Mouse (Mus musculus) intestine, embryonic 16.5 days (tissue): ENCODE results near the gene Trim56. TPM values are rescaled to one million over a fixed set of nuclear protein-coding genes. Genes with fewer than 3 reads are reported as not detected.

Experiments used
- ATAC-seq: fragments of 200-750 bp; cut with Nextera tagmentation; 2 replicates; pipeline ENCODE4 v1.8.0; 2017; ENCODE audit warnings: moderate TSS enrichment, moderate library complexity
- H3K27ac ChIP-seq: fragments of 300-500 bp; sonication (generic); 2 replicates; pipeline ENCODE4 v1.5.1; 2014; ENCODE audit warnings: mild to moderate bottlenecking, low read length
- H3K27me3 ChIP-seq: fragments of 300-500 bp; sonication (generic); replicated peaks from 2 replicates; pipeline ENCODE4 v1.6.1; 2014; ENCODE audit warnings: low read length, control low read depth, mixed read lengths; ENCODE audit not compliant: control insufficient read depth, insufficient read depth
- H3K36me3 ChIP-seq: fragments of 300-500 bp; sonication (generic); 2 replicates; pipeline ENCODE4 v1.6.1; 2014; ENCODE audit warnings: low read length, control low read depth; ENCODE audit not compliant: control insufficient read depth, insufficient read depth
- H3K4me1 ChIP-seq: fragments of 300-500 bp; sonication (generic); 2 replicates; pipeline ENCODE4 v1.6.1; 2014; ENCODE audit warnings: low read length, control low read depth, mixed read lengths; ENCODE audit not compliant: control insufficient read depth, insufficient read depth
- H3K4me2 ChIP-seq: fragments of 300-500 bp; sonication (generic); 2 replicates; pipeline ENCODE4 v1.6.1; 2014; ENCODE audit warnings: low read depth, low read length, control low read depth
- H3K4me3 ChIP-seq: fragments of 300-500 bp; sonication (generic); 2 replicates; pipeline ENCODE4 v1.5.1; 2014; ENCODE audit warnings: mild to moderate bottlenecking, low read length
- H3K9ac ChIP-seq: fragments of 300-500 bp; sonication (generic); 2 replicates; pipeline ENCODE4 v1.6.1; 2014; ENCODE audit warnings: low read depth, low read length
- H3K9me3 ChIP-seq: fragments of 300-500 bp; sonication (generic); 2 replicates; pipeline ENCODE4 v1.6.1; 2016; ENCODE audit warnings: low read length, control low read depth; ENCODE audit not compliant: control insufficient read depth
- WGBS: fragments of 180-500 bp; shearing (Covaris S2); extraction: QIAGEN DNeasy Blood & Tissue Kit; methylation state at CpG from one replicate; pipeline ENCODE4 v1.1.7; 2014; 5-methylcytosine and 5-hydroxymethylcytosine counted together
- polyA plus RNA-seq: library from polyadenylated mRNA; unstranded; fragments of >200 nt; fragmentation: Nextera tagmentation; extraction: Ambion mirVana; gene quantifications from 2 replicates; pipeline ENCODE4 v1.2.1, GENCODE M21; 2015

Gene Trim56
- polyA plus RNA-seq, 1 experiment from 2014 or later, result 6.5 TPM

DNA sequence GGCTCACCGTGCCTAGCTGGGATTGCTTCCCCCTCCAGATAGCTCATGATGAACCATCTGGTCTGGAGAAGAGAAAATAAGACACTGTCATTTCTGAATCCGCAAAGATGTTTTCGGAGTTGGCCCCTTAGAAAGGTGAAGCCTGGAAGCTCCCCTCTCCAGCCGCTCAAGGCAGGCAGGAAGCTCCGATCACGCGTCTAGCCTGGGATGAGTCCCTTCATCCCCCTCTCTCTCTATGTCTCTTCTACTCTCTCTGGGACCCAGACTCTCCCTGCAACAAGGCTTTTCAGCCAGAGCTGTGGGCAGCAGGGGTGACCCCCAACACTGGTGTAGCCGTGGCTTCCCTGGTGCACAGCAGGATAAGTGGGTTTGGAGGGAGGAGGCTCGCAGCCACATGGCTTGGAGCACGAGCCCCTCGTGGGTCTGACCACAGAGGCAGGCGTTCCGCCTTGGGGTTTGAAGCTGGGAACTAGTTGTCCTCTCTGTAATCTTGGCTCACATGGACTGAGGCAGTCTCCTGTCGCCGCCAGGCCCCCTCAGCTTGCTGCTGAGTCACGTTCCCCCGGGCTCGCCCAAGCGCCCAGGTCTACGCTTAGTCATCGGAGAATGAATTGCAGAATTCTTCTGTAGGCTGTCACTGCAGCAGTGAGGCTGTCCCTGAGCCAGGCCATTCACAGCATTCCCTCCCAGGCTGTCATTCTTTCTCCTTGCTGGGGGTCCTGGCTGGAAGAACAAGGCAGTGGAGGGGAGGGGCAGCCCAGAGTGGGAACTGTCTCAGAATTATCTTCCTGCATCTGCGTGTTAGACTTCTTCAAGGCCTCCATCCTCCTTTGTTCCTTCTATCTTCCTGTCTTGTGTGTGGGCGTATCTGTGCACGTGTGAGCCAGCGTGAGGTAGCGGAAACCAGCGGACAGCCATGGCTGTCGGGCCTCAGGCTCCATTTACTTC lies 13.2 kb downstream of the Trim56 start:
- Histone ChIP-seq H3K9me3 (no peaks in the 10 kb centered on the region), H3K27me3 (no peaks in the 10 kb centered on the region), H3K4me1 (no peaks in the 10 kb centered on the region; the same call in 1 of the 2 replicates), H3K4me3 (no peak overlapping the region), H3K4me2 (no peak overlapping the region), H3K9ac (no peak overlapping the region), H3K36me3 (no peaks in the 10 kb centered on the region), H3K27ac (no peak overlapping the region)
- peak; percentile 73 for ATAC-seq
- WGBS, result 63% methylated on average over 28 of the region's 28 CpGs

DNA sequence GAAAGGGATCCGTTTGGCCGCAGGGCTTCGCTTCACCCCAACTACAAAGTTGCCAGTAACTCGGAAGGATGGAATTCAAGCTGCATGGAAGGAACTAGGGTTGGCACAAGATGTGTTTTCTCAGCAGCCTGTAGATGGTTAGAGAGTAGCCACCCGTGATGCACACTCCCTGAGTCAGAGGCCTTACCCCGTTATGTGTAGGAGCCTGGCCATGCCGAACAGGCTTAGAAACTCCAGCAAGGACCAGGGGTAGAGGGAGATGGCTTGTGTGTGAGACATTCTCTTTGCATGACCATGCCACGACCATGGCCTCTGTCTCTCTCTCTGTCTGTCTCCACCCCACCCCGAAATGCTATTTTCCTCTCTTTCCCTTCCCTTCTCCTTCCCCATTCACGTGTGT lies 13.9 kb downstream of the Trim56 start:
- Histone ChIP-seq H3K4me1 (no peaks in the 10 kb centered on the region; the same call in 1 of the 2 replicates), H3K36me3 (no peaks in the 10 kb centered on the region), H3K4me3 (no peak overlapping the region), H3K27ac (no peak overlapping the region), H3K4me2 (no peak overlapping the region), H3K9me3 (no peaks in the 10 kb centered on the region), H3K27me3 (no peaks in the 10 kb centered on the region), H3K9ac (no peak overlapping the region)
- WGBS, result 75% methylated on average over 10 of the region's 10 CpGs
- ATAC-seq, result no peak

DNA sequence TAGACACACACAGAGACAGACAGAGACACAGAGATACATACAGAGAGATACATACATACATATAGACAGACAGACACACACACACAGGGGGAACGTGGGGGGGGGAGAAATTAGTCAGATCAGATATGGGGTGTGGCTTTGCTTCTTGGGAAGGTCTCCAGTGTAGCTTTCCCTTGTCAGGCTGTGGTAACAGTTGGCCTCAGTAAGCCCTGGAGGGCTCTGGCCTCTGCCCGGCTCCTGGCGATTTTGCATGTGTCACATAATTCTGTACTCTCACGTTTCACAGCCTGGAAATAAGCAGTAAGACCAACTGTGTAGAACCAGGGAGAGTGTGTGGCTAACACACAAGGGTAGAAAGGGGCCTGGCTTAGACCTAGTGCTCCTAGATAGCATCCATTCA lies 15.3 kb downstream of the Trim56 start:
- H3K9ac ChIP-seq, result no peak overlapping the region
- H3K27ac ChIP-seq, result no peak overlapping the region
- no peak overlapping the region for H3K4me2 ChIP-seq
- no peaks in the 10 kb centered on the region for H3K9me3 ChIP-seq
- no peaks in the 10 kb centered on the region for H3K36me3 ChIP-seq
- no peak for ATAC-seq
- no peak overlapping the region for H3K4me3 ChIP-seq
- no peaks in the 10 kb centered on the region for H3K27me3 ChIP-seq
- H3K4me1 ChIP-seq, result 0 out of 2 replicates have a peak, but pooled peaks cover 3% of the 10 kb centered on the region
- WGBS, result 69% methylated on average over 4 of the region's 4 CpGs

DNA sequence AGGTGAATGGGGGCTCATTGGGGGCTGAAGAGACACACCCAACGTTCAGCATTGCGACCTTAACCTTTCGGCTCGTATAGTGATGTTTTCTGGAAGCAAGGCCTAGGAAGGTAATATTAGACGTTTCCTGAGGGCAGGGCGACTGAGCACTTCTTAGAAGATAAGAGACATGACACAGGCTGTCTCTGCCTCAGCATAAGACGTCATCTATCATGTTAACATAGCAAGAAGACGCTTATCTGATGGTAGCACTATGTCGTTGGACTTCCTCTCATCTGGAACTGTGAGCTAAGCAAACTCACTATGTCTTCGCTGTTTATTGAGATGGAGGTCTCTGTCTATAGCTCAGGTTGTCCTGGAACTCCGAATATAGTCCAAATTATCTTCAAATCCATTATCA lies 17.6 kb downstream of the Trim56 start:
- Histone ChIP-seq H3K4me2 (no peak overlapping the region), H3K9me3 (no peaks in the 10 kb centered on the region), H3K36me3 (no peaks in the 10 kb centered on the region), H3K27me3 (no peaks in the 10 kb centered on the region), H3K4me1 (0 out of 2 replicates have a peak, but pooled peaks cover 3% of the 10 kb centered on the region), H3K27ac (no peak overlapping the region), H3K4me3 (no peak overlapping the region), H3K9ac (no peak overlapping the region)
- ATAC-seq, result no peak
- WGBS, result 64% methylated on average over 11 of the region's 11 CpGs

DNA sequence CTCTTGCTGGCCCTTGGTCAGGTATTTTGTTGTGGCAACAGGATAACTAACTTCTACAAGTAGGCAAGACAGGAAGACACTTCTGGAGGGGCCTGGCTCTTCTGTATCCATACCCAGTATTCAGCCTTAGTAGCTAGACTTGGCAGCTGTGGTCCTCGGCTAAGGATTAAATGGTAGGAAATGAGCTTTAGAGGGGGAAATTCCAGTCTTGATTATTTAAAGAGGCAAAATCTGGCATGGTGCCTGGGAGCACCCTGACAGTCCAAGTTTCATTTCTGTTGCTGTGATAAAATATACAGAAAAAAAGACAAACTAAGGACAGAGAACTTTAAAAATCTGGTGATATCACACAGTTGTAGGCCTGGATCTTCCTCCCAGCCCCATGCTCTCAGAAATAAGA lies 20.0 kb downstream of the Trim56 start:
- WGBS, result 42% methylated on average over 1 of the region's 1 CpGs
- Histone ChIP-seq H3K9ac (no peak overlapping the region), H3K4me2 (no peak overlapping the region), H3K4me3 (no peak overlapping the region), H3K27me3 (no peaks in the 10 kb centered on the region), H3K27ac (peak overlapping the region; percentile 21; the same call in 1 of the 2 replicates), H3K36me3 (no peaks in the 10 kb centered on the region), H3K4me1 (0 out of 2 replicates have a peak, but pooled peaks cover 3% of the 10 kb centered on the region), H3K9me3 (no peaks in the 10 kb centered on the region)
- no peak for ATAC-seq

DNA sequence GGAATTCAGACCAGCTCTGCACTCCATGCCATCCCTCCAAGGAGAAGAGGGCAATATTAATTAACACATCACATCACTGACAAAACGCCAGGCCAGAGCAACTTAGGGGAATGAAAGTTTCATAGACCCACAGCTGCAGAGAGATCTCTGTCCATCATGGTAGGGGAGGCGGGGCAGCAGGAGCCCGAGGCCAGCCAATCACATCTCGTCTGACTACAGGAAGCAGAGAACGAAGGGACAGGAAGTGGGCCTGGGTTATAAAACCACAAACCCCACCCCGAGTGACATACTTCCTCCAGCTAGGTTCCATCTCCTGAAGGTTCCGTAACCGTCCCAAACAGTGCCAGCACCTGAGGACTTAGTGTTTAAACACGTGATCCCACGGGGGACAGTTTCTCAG lies 20.9 kb downstream of the Trim56 start:
- 90% methylated on average over 10 of the region's 10 CpGs for WGBS
- ATAC-seq, result no peak
- Histone ChIP-seq H3K4me3 (no peak overlapping the region), H3K4me2 (no peak overlapping the region), H3K36me3 (no peaks in the 10 kb centered on the region), H3K4me1 (0 out of 2 replicates have a peak, but pooled peaks cover 3% of the 10 kb centered on the region), H3K9me3 (no peaks in the 10 kb centered on the region), H3K9ac (no peak overlapping the region), H3K27ac (no peak overlapping the region), H3K27me3 (no peaks in the 10 kb centered on the region)

DNA sequence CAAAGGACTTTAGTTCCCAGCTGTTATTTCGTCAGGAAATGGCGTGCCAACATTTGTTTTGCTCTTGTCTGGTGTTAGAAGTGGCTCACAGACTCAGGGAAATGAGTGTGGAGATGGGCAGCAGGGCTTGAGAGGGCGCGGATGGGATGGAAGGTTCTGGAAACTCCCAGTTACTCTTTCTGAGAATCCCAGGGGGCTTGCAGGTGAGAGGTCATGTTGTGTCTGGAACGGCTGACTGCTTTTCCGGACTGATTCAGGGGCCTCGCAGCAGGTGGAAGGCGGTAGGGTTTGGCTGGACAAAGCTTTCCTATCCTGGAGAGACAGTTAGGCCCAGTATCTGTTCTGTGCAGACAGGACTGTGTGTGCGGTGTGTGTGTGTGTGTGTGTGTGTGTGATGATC lies 22.3 kb downstream of the Trim56 start:
- H3K4me1 ChIP-seq, result 0 out of 2 replicates have a peak, but pooled peaks cover 3% of the 10 kb centered on the region
- 75% methylated on average over 9 of the region's 9 CpGs for WGBS
- no peak overlapping the region for H3K9ac ChIP-seq
- no peaks in the 10 kb centered on the region for H3K36me3 ChIP-seq
- ATAC-seq, result no peak
- no peaks in the 10 kb centered on the region for H3K9me3 ChIP-seq
- H3K4me2 ChIP-seq, result no peak overlapping the region
- no peaks in the 10 kb centered on the region for H3K27me3 ChIP-seq
- no peak overlapping the region for H3K4me3 ChIP-seq
- H3K27ac ChIP-seq, result no peak overlapping the region

DNA sequence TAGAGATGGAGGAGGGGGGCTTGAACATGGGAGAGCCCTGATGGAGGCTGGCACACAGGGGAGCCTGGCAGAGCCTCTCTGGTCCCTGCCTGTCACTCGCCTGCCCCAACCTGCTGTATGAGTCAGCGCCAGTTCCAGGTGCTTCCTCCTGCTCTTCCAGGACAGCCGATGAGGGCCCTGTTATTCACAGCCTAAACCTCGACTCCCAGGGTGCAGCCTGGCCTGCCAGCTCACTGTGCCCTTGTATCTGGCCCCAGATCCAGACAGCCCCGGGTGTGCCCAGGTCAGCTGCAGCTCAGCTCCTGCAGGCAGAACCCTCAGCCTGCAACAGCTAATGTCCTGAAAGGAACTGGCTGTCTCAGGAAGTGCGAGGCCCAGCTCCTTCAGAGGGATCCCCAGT lies 24.4 kb downstream of the Trim56 start:
- no peaks in the 10 kb centered on the region for H3K27me3 ChIP-seq
- no peak for ATAC-seq
- H3K4me3 ChIP-seq, result no peak overlapping the region
- H3K4me2 ChIP-seq, result no peak overlapping the region
- no peaks in the 10 kb centered on the region for H3K9me3 ChIP-seq
- no peak overlapping the region for H3K27ac ChIP-seq
- H3K4me1 ChIP-seq, result 0 out of 2 replicates have a peak, but pooled peaks cover 3% of the 10 kb centered on the region
- 57% methylated on average over 6 of the region's 6 CpGs for WGBS
- no peak overlapping the region for H3K9ac ChIP-seq
- H3K36me3 ChIP-seq, result no peaks in the 10 kb centered on the region

DNA sequence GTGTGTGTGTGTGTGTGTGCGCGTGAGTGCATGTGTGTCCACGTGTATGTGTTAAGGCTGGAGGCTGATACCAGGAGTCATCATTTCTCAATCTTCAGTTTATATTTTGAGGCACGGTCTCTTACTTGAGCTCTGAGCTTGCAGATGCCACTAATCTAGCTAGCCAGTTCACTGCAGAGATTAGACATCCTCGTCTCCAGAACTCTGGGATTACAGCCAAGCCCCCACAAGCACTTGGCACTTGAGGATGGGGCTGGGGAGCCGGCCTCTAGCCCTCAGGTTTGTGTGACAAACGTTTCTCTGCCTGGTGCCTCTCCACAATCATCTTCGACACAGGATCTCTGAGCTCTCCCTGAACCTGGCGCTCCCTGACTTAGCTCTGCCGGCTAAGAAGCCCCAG lies 25.1 kb downstream of the Trim56 start:
- Histone ChIP-seq H3K36me3 (no peaks in the 10 kb centered on the region), H3K27ac (no peak overlapping the region), H3K4me3 (no peak overlapping the region), H3K4me1 (0 out of 2 replicates have a peak, but pooled peaks cover 2% of the 10 kb centered on the region), H3K9ac (no peak overlapping the region), H3K4me2 (no peak overlapping the region), H3K9me3 (no peaks in the 10 kb centered on the region), H3K27me3 (no peaks in the 10 kb centered on the region)
- ATAC-seq, result no peak
- 68% methylated on average over 10 of the region's 10 CpGs for WGBS
